Mouse (Mus musculus) small intestine, adult 10 weeks (tissue): ENCODE measurements around the gene Eif2a. TPM values are rescaled to one million over a fixed set of nuclear protein-coding genes. Genes with fewer than 3 reads are reported as not detected.

Experiments used
- polyA plus RNA-seq: library from polyadenylated mRNA; stranded (reverse); fragments of 350-450 nt; fragmentation: Illumina TruSeq; extraction: RNeasy Lipid Tissue Mini Kit (QIAGEN cat#74804); gene quantifications from one replicate; pipeline ENCODE4 v1.2.3, GENCODE M21; 2014; ENCODE audit warnings: low replicate concordance

Eif2a gene
- polyA plus RNA-seq, result 171 TPM

DNA sequence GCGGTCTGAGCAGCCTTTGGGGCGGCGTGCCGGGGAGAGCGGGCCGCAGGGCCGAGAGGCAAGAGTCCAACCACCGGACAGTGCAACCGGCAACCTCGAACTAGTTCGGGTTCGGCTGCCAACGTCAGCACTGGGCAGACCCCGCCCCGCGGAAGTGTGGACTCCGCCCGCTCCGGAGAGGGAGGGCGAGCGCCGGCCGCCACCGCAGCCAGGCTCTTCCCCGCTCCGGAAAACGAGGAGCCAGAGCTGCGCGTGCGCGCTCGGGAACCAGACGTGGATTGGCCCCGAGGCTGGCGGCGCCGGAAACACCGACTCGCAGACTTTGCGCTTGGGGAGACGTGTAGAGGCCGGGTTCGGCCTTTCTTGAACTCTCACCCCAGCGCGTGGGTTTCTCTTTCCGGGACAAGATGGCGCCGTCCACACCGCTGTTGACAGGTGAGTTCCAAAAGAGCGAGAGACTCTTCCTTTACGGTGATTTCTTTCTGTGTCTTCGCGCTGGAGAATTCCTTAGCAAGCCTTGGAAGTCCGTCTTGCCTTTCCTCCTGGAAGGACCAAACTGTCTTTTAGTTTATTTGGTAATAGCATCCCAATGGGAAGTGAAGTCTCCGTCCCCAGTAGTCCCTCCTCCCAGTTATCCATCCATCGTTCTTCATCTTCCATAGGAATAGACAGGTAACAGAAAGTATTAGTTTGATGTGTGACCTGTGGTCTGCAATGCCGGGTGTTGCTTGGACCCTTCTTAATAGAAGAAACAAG, at the start of gene Eif2a, which contains the start of gene Serp1:
Eif2a (plus strand) TSS at position 170 of the 756 bp plus-strand sequence.
Serp1 (minus strand) TSS at position 241 of the 756 bp plus-strand sequence.

DNA sequence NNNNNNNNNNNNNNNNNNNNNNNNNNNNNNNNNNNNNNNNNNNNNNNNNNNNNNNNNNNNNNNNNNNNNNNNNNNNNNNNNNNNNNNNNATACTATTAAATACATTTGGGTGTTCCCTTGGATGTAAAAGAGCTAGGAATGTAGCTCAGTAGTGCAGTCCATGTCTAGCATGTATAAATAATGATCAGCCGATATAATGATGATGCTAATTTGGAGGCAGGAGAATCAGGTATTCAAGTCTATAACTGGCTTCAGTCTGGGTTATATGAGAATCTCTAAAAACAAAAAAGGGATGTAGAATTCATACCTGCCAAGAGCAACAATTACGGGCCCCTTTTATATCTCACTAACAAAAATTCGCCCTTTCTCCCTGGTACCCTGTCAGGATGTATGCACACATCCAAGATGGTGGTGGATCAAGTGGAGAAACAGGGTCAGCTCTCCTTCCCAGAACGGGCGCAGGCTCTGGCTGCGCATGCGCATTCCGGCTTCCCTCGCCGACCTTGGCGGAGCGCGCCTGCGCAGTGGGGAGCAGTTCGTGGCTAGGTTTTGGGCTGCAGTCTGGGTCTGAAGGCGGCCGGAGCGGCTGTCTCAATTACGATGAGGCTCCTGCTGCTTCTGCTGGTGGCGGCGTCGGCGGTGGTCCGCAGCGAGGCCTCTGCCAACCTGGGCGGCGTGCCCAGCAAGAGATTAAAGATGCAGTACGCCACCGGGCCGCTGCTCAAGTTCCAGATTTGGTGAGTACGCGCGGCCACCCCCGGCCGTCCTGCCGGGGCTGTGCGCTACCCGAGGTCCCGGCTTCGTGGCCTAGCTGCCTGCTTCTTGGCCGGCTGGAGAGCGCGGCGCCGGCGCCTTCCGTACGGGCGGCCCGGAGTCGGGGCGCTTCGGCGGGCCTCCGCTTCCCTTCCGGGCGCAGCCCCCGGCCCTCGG, 50.8 kb downstream of the Eif2a start, which contains the start of gene Selenot:
Selenot (plus strand) TSS at position 500 of the 930 bp plus-strand sequence.

Other genes with a start within 250 kb of the Eif2a start
- gene Tsc22d2, start 111.1 kb upstream of the Eif2a start, polyA plus RNA-seq, result 32.7 TPM
- 427 TPM for gene Serp1, start 71 bp downstream of the Eif2a start, polyA plus RNA-seq
- gene Selenot, start 50.8 kb downstream of the Eif2a start, polyA plus RNA-seq, result 403 TPM
- not detected for gene Erich6, start 111.4 kb downstream of the Eif2a start, polyA plus RNA-seq
- gene Siah2, start 166.6 kb downstream of the Eif2a start, polyA plus RNA-seq, result 4.6 TPM